Mouse (Mus musculus) intestine, embryonic 16.5 days (tissue): Measurements from ENCODE around the gene Pmis2. TPM values are rescaled to one million over a fixed set of nuclear protein-coding genes. Genes with fewer than 3 reads are reported as not detected.
A peak's percentile ranks its signal among the peaks of the same experiment; 100 is the strongest.

Experiments used
- ATAC-seq: fragments of 200-750 bp; cut with Nextera tagmentation; 2 replicates; pipeline ENCODE4 v1.8.0; 2017; ENCODE audit warnings: moderate TSS enrichment, moderate library complexity
- H3K27ac ChIP-seq: fragments of 300-500 bp; sonication (generic); 2 replicates; pipeline ENCODE4 v1.5.1; 2014; ENCODE audit warnings: mild to moderate bottlenecking, low read length
- H3K27me3 ChIP-seq: fragments of 300-500 bp; sonication (generic); replicated peaks from 2 replicates; pipeline ENCODE4 v1.6.1; 2014; ENCODE audit warnings: low read length, control low read depth, mixed read lengths; ENCODE audit not compliant: control insufficient read depth, insufficient read depth
- H3K36me3 ChIP-seq: fragments of 300-500 bp; sonication (generic); 2 replicates; pipeline ENCODE4 v1.6.1; 2014; ENCODE audit warnings: low read length, control low read depth; ENCODE audit not compliant: control insufficient read depth, insufficient read depth
- H3K4me1 ChIP-seq: fragments of 300-500 bp; sonication (generic); 2 replicates; pipeline ENCODE4 v1.6.1; 2014; ENCODE audit warnings: low read length, control low read depth, mixed read lengths; ENCODE audit not compliant: control insufficient read depth, insufficient read depth
- H3K4me2 ChIP-seq: fragments of 300-500 bp; sonication (generic); 2 replicates; pipeline ENCODE4 v1.6.1; 2014; ENCODE audit warnings: low read depth, low read length, control low read depth
- H3K4me3 ChIP-seq: fragments of 300-500 bp; sonication (generic); 2 replicates; pipeline ENCODE4 v1.5.1; 2014; ENCODE audit warnings: mild to moderate bottlenecking, low read length
- H3K9ac ChIP-seq: fragments of 300-500 bp; sonication (generic); 2 replicates; pipeline ENCODE4 v1.6.1; 2014; ENCODE audit warnings: low read depth, low read length
- H3K9me3 ChIP-seq: fragments of 300-500 bp; sonication (generic); 2 replicates; pipeline ENCODE4 v1.6.1; 2016; ENCODE audit warnings: low read length, control low read depth; ENCODE audit not compliant: control insufficient read depth
- WGBS: fragments of 180-500 bp; shearing (Covaris S2); extraction: QIAGEN DNeasy Blood & Tissue Kit; methylation state at CpG from one replicate; pipeline ENCODE4 v1.1.7; 2014; 5-methylcytosine and 5-hydroxymethylcytosine counted together
- polyA plus RNA-seq: library from polyadenylated mRNA; unstranded; fragments of >200 nt; fragmentation: Nextera tagmentation; extraction: Ambion mirVana; gene quantifications from 2 replicates; pipeline ENCODE4 v1.2.1, GENCODE M21; 2015

The Pmis2 gene
- polyA plus RNA-seq, 1 experiment from 2014 or later: not detected

GRCm38 (mm10) chr7:30639083-30639482 lies 32.3 kb downstream of the Pmis2 start:
- no peak for ATAC-seq
- WGBS: 29% methylated on average over 4 of the region's 4 CpGs
- H3K9ac ChIP-seq: no peak overlapping the region

GRCm38 (mm10) chr7:30636395-30636794 lies 35.0 kb downstream of the Pmis2 start:
- WGBS: 22% methylated on average over 11 of the region's 11 CpGs
- H3K9me3 ChIP-seq: no peaks in the 10 kb centered on the region
- H3K36me3 ChIP-seq: peaks cover 8% of the 10 kb centered on the region
- H3K4me3 ChIP-seq: no peak overlapping the region
- no peak overlapping the region for H3K9ac ChIP-seq
- peaks cover 5% of the 10 kb centered on the region; the same call in 1 of the 2 replicates for H3K4me1 ChIP-seq
- no peak overlapping the region for H3K4me2 ChIP-seq
- H3K27ac ChIP-seq: no peak overlapping the region
- ATAC-seq: no peak
- H3K27me3 ChIP-seq: peaks cover 39% of the 10 kb centered on the region

More at GRCm38 (mm10) chr7:30639083-30639482, 32.3 kb downstream of the Pmis2 start:
- Histone ChIP-seq H3K9me3 (no peaks in the 10 kb centered on the region), H3K36me3 (peaks cover 18% of the 10 kb centered on the region), H3K4me1 (peaks cover 5% of the 10 kb centered on the region; the same call in 1 of the 2 replicates), H3K27me3 (peaks cover 25% of the 10 kb centered on the region), H3K4me2 (no peak overlapping the region), H3K27ac (no peak overlapping the region), H3K4me3 (no peak overlapping the region)

- WGBS: 10% methylated on average over 5 of the region's 5 CpGs
- Histone ChIP-seq H3K4me2 (peak within 1 kb of the TSS; percentile 35), H3K36me3 (peaks cover 3% of the 10 kb centered on the region; the same call in 1 of the 2 replicates), H3K9ac (no peak within 1 kb of the TSS), H3K27ac (no peak within 1 kb of the TSS), H3K4me1 (peaks cover 5% of the 10 kb centered on the region; the same call in 1 of the 2 replicates), H3K27me3 (peaks cover 41% of the 10 kb centered on the region), H3K4me3 (no peak within 1 kb of the TSS; the same call in 1 of the 2 replicates), H3K9me3 (no peaks in the 10 kb centered on the region)
- no peak for ATAC-seq
These were observed 35.7 kb downstream of the Pmis2 start, which contains the start of gene Etv2 for GRCm38 (mm10) chr7:30635752-30636151. Gene Etv2 (minus strand): TSS chr7:30635852.

GRCm38 (mm10) chr7:30634621-30635020 lies 36.8 kb downstream of the Pmis2 start:
- Histone ChIP-seq H3K27me3 (peaks cover 41% of the 10 kb centered on the region), H3K4me2 (peak overlapping the region; percentile 35), H3K4me3 (no peak overlapping the region; the same call in 1 of the 2 replicates), H3K4me1 (peaks cover 5% of the 10 kb centered on the region; the same call in 1 of the 2 replicates), H3K9me3 (no peaks in the 10 kb centered on the region), H3K9ac (no peak overlapping the region), H3K27ac (no peak overlapping the region), H3K36me3 (no peaks in the 10 kb centered on the region)
- WGBS: 2% methylated on average over 20 of the region's 20 CpGs
- peak; percentile 75 for ATAC-seq

- Histone ChIP-seq H3K27ac (no peak overlapping the region), H3K9ac (no peak overlapping the region), H3K27me3 (peaks cover 41% of the 10 kb centered on the region), H3K4me3 (no peak overlapping the region; the same call in 1 of the 2 replicates), H3K4me2 (no peak overlapping the region), H3K36me3 (no peaks in the 10 kb centered on the region), H3K9me3 (no peaks in the 10 kb centered on the region), H3K4me1 (0 out of 2 replicates have a peak, but pooled peaks cover 5% of the 10 kb centered on the region)
- 6% methylated on average over 26 of the region's 27 CpGs for WGBS
- no peak for ATAC-seq
These were observed 37.5 kb downstream of the Pmis2 start for GRCm38 (mm10) chr7:30633762-30634412.

GRCm38 (mm10) chr7:30629013-30629412 lies 42.4 kb downstream of the Pmis2 start:
- Histone ChIP-seq H3K4me3 (no peak overlapping the region), H3K27ac (no peak overlapping the region), H3K9ac (no peak overlapping the region), H3K27me3 (peaks cover 15% of the 10 kb centered on the region), H3K4me2 (no peak overlapping the region), H3K4me1 (peaks cover 7% of the 10 kb centered on the region), H3K9me3 (no peaks in the 10 kb centered on the region), H3K36me3 (no peaks in the 10 kb centered on the region)
- ATAC-seq: no peak

GRCm38 (mm10) chr7:30626647-30627046 lies 44.8 kb downstream of the Pmis2 start:
- no peak overlapping the region for H3K9ac ChIP-seq
- H3K4me2 ChIP-seq: no peak overlapping the region
- no peak for ATAC-seq
- H3K9me3 ChIP-seq: no peaks in the 10 kb centered on the region
- no peak overlapping the region for H3K27ac ChIP-seq
- peaks cover 7% of the 10 kb centered on the region for H3K4me1 ChIP-seq
- 80% methylated on average over 5 of the region's 5 CpGs for WGBS
- H3K36me3 ChIP-seq: peaks cover 6% of the 10 kb centered on the region; the same call in 1 of the 2 replicates
- H3K4me3 ChIP-seq: no peak overlapping the region
- H3K27me3 ChIP-seq: peaks cover 4% of the 10 kb centered on the region; the same call in 1 of the 2 replicates

- H3K4me1 ChIP-seq: peaks cover 7% of the 10 kb centered on the region
- peak within 1 kb of the TSS; percentile 84 for H3K4me2 ChIP-seq
- no peaks in the 10 kb centered on the region for H3K9me3 ChIP-seq
- peaks cover 6% of the 10 kb centered on the region; the same call in 1 of the 2 replicates for H3K36me3 ChIP-seq
- no peaks in the 10 kb centered on the region for H3K27me3 ChIP-seq
- H3K4me3 ChIP-seq: peak within 1 kb of the TSS; percentile 88
- ATAC-seq: peak; percentile 97
- WGBS: 2% methylated on average over 44 of the region's 44 CpGs
- H3K9ac ChIP-seq: peak within 1 kb of the TSS; percentile 88
- H3K27ac ChIP-seq: peak within 1 kb of the TSS; percentile 70
These were observed 45.6 kb downstream of the Pmis2 start, which contains the start of gene Cox6b1 for GRCm38 (mm10) chr7:30625530-30626384. Gene Cox6b1 (minus strand): TSS chr7:30626151.
